Mouse (Mus musculus) kidney, postnatal 25 days (tissue): ENCODE data around the gene Lima1.
"Not testable (repeated sequence)": the region's sequence is repeated elsewhere in the genome, so short reads cannot be mapped to it uniquely, and the experiment has no call there.

ENCODE experiments used
- DNase-seq, 2 experiments: peaks; one replicate each; pipeline ENCODE4 v3.0.0; 2021; ENCODE audit warnings: mixed read lengths in 2 of 2

Gene Lima1

GRCm38 (mm10) chr15:99801885-99802572 lies 73.2 kb downstream of the Lima1 start:
- no peak for DNase-seq

- no peak for DNase-seq
Observed at GRCm38 (mm10) chr15:99799706-99800105, 75.5 kb downstream of the Lima1 start.

GRCm38 (mm10) chr15:99797898-99798297 lies 77.4 kb downstream of the Lima1 start:
- no peak for DNase-seq

GRCm38 (mm10) chr15:99796735-99797134 lies 78.5 kb downstream of the Lima1 start:
- DNase-seq: no peak

GRCm38 (mm10) chr15:99796066-99796465 lies 79.2 kb downstream of the Lima1 start:
- DNase-seq: peak in 1 of 2 experiments; percentile 61

GRCm38 (mm10) chr15:99792221-99792815 lies 82.9 kb downstream of the Lima1 start:
- no peak for DNase-seq

GRCm38 (mm10) chr15:99791003-99791402 lies 84.3 kb downstream of the Lima1 start:
- DNase-seq: no peak

GRCm38 (mm10) chr15:99790464-99790863 lies 84.8 kb downstream of the Lima1 start:
- no peak for DNase-seq

GRCm38 (mm10) chr15:99787625-99788120 lies 87.6 kb downstream of the Lima1 start:
- DNase-seq: peak in 1 of 2 experiments; percentile 56

- no peak for DNase-seq
Observed at GRCm38 (mm10) chr15:99778677-99779335, 96.5 kb downstream of the Lima1 start.

- peak in 1 of 2 experiments; percentile 39 for DNase-seq
Observed at GRCm38 (mm10) chr15:99778148-99778547, 97.1 kb downstream of the Lima1 start.

- no peak for DNase-seq
Observed at GRCm38 (mm10) chr15:99772925-99773324, 102.3 kb downstream of the Lima1 start.

GRCm38 (mm10) chr15:99772881-99772924 lies 102.6 kb downstream of the Lima1 start, which contains the start of gene Cers5:
Cers5 (minus strand) TSS chr15:99772885.
- DNase-seq: not testable (repeated sequence)

- DNase-seq: peak; percentile 89 to 96
Observed at GRCm38 (mm10) chr15:99772277-99772880, 102.9 kb downstream of the Lima1 start.

GRCm38 (mm10) chr15:99771601-99772276 lies 103.5 kb downstream of the Lima1 start:
- peak; percentile 13 to 71 for DNase-seq

GRCm38 (mm10) chr15:99771004-99771500 lies 104.2 kb downstream of the Lima1 start:
- no peak for DNase-seq

GRCm38 (mm10) chr15:99768761-99769160 lies 106.5 kb downstream of the Lima1 start:
- no peak for DNase-seq

- no peak for DNase-seq
Observed at GRCm38 (mm10) chr15:99767467-99767866, 107.8 kb downstream of the Lima1 start.

- DNase-seq: no peak
Observed at GRCm38 (mm10) chr15:99754204-99754603, 121.1 kb downstream of the Lima1 start.

- no peak for DNase-seq
Observed at GRCm38 (mm10) chr15:99740229-99740628, 135.0 kb downstream of the Lima1 start.

- DNase-seq: no peak
Observed at GRCm38 (mm10) chr15:99736675-99737074, 138.6 kb downstream of the Lima1 start.

GRCm38 (mm10) chr15:99735631-99736030 lies 139.6 kb downstream of the Lima1 start:
- peak; percentile 100 for DNase-seq

- no peak for DNase-seq
Observed at GRCm38 (mm10) chr15:99733186-99733585, 142.1 kb downstream of the Lima1 start.
